Mouse (Mus musculus): Measurements from ENCODE around the gene Bcor. TPM values are rescaled to one million over a fixed set of nuclear protein-coding genes. Genes with fewer than 3 reads are reported as not detected.

The Bcor gene
- total RNA-seq, 1 experiment = 32.9 TPM

- TF ChIP-seq ZNF384 (IDR thresholded peaks at IDR 0.05; ENCODE audit: low read depth, low read length) (no peak), CHD2 (IDR thresholded peaks at IDR 0.05; ENCODE audit: low read depth, low read length) (no peak), ZC3H11A (IDR thresholded peaks at IDR 0.05; ENCODE audit: borderline replicate concordance, low read depth, low read length) (no peak), MAFK (IDR thresholded peaks at IDR 0.05; ENCODE audit: insufficient read depth, low read depth, low read length) (no peak), HCFC1 (IDR thresholded peaks at IDR 0.05; ENCODE audit: borderline replicate concordance, insufficient read depth, low read length) (no peak)
- H3K4me3 ChIP-seq (ENCODE audit: insufficient read depth in 1 of 2, low read depth in 1 of 2, low read length in 2 of 2, poor library complexity in 1 of 2, severe bottlenecking in 1 of 2) = peak overlapping the region; percentile 32 to 64; a peak in 2 of 4 replicates
- in situ Hi-C loops (cut with MboI; ENCODE audit: low sequenced_read_pairs in 2 of 2, unreplicated experiment in 2 of 2) = loop anchor here in 1 of 2 experiments (10.0 kb wide), 1 partner anchor 69 kb away; no protein-coding TSS in a partner anchor
- H3K9ac ChIP-seq (ENCODE audit: insufficient read depth, low read depth, low read length, poor library complexity, severe bottlenecking) = no peak overlapping the region
- no peak for DNase-seq (ENCODE audit: low read depth, low spot score)
- peaks cover under 1 to 22% of the 10 kb centered on the region in 2 experiments; a peak in 3 of 4 replicates for H3K4me1 ChIP-seq (ENCODE audit: control insufficient read depth in 2 of 2, insufficient read depth in 2 of 2, low read length in 2 of 2, poor library complexity in 1 of 2)
- H3K27ac ChIP-seq (ENCODE audit: insufficient read depth, low read depth, low read length, poor library complexity, severe bottlenecking) = no peak overlapping the region
- no peaks in the 10 kb centered on the region for H3K36me3 ChIP-seq (ENCODE audit: control insufficient read depth, insufficient read depth, low read length, poor library complexity, severe bottlenecking)
- no peaks in the 10 kb centered on the region for H3K9me3 ChIP-seq (ENCODE audit: control insufficient read depth, insufficient read depth, low read depth, low read length)
Observed at GRCm38 (mm10) chrX:12005181-12006030, 154.7 kb downstream of the Bcor start.

GRCm38 (mm10) chrX:12004416-12004815, 155.7 kb downstream of the Bcor start:
- Histone ChIP-seq H3K27ac (ENCODE audit: insufficient read depth, low read depth, low read length, poor library complexity, severe bottlenecking) (no peak overlapping the region), H3K9ac (ENCODE audit: insufficient read depth, low read depth, low read length, poor library complexity, severe bottlenecking) (no peak overlapping the region), H3K36me3 (ENCODE audit: control insufficient read depth, insufficient read depth, low read length, poor library complexity, severe bottlenecking) (no peaks in the 10 kb centered on the region), H3K9me3 (ENCODE audit: control insufficient read depth, insufficient read depth, low read depth, low read length) (no peaks in the 10 kb centered on the region), H3K4me1 (ENCODE audit: control insufficient read depth in 2 of 2, insufficient read depth in 2 of 2, low read length in 2 of 2, poor library complexity in 1 of 2) (peaks cover 2 to 23% of the 10 kb centered on the region in 2 experiments; a peak in 3 of 4 replicates), H3K4me3 (ENCODE audit: insufficient read depth in 1 of 2, low read depth in 1 of 2, low read length in 2 of 2, poor library complexity in 1 of 2, severe bottlenecking in 1 of 2) (no peak overlapping the region)
- no peak for DNase-seq (ENCODE audit: low read depth, low spot score)
- TF ChIP-seq HCFC1 (IDR thresholded peaks at IDR 0.05; ENCODE audit: borderline replicate concordance, insufficient read depth, low read length) (no peak), ZC3H11A (IDR thresholded peaks at IDR 0.05; ENCODE audit: borderline replicate concordance, low read depth, low read length) (no peak), MAFK (IDR thresholded peaks at IDR 0.05; ENCODE audit: insufficient read depth, low read depth, low read length) (no peak), CHD2 (IDR thresholded peaks at IDR 0.05; ENCODE audit: low read depth, low read length) (no peak), ZNF384 (IDR thresholded peaks at IDR 0.05; ENCODE audit: low read depth, low read length) (no peak)
- in situ Hi-C loops (cut with MboI; ENCODE audit: low sequenced_read_pairs in 2 of 2, unreplicated experiment in 2 of 2) = loop anchor here in 1 of 2 experiments (5.0 to 10.0 kb wide), 2 partner anchors 70 to 133 kb away; no protein-coding TSS in a partner anchor

- no peak for DNase-seq (ENCODE audit: low read depth, low spot score)
- Histone ChIP-seq H3K27ac (ENCODE audit: insufficient read depth, low read depth, low read length, poor library complexity, severe bottlenecking) (no peak overlapping the region), H3K9me3 (ENCODE audit: control insufficient read depth, insufficient read depth, low read depth, low read length) (no peaks in the 10 kb centered on the region), H3K4me3 (ENCODE audit: insufficient read depth in 1 of 2, low read depth in 1 of 2, low read length in 2 of 2, poor library complexity in 1 of 2, severe bottlenecking in 1 of 2) (no peak overlapping the region), H3K36me3 (ENCODE audit: control insufficient read depth, insufficient read depth, low read length, poor library complexity, severe bottlenecking) (no peaks in the 10 kb centered on the region), H3K4me1 (ENCODE audit: control insufficient read depth in 2 of 2, insufficient read depth in 2 of 2, low read length in 2 of 2, poor library complexity in 1 of 2) (peaks cover 2 to 22% of the 10 kb centered on the region in 2 experiments; a peak in 3 of 4 replicates), H3K9ac (ENCODE audit: insufficient read depth, low read depth, low read length, poor library complexity, severe bottlenecking) (no peak overlapping the region)
- in situ Hi-C loops (cut with MboI; ENCODE audit: low sequenced_read_pairs in 2 of 2, unreplicated experiment in 2 of 2) = loop anchor here in 1 of 2 experiments (5.0 to 10.0 kb wide), 2 partner anchors 71 to 133 kb away; no protein-coding TSS in a partner anchor
- no peak for TF ChIP-seq HCFC1 (IDR thresholded peaks at IDR 0.05; ENCODE audit: borderline replicate concordance, insufficient read depth, low read length)
- TF ChIP-seq MAFK (IDR thresholded peaks at IDR 0.05; ENCODE audit: insufficient read depth, low read depth, low read length) = no peak
- TF ChIP-seq ZNF384 (IDR thresholded peaks at IDR 0.05; ENCODE audit: low read depth, low read length) = no peak
- TF ChIP-seq CHD2 (IDR thresholded peaks at IDR 0.05; ENCODE audit: low read depth, low read length) = no peak
- no peak for TF ChIP-seq ZC3H11A (IDR thresholded peaks at IDR 0.05; ENCODE audit: borderline replicate concordance, low read depth, low read length)
Observed at GRCm38 (mm10) chrX:12003947-12004346, 156.2 kb downstream of the Bcor start.

GRCm38 (mm10) chrX:12003539-12003938, 156.6 kb downstream of the Bcor start:
- no peak overlapping the region for H3K9ac ChIP-seq (ENCODE audit: insufficient read depth, low read depth, low read length, poor library complexity, severe bottlenecking)
- H3K4me1 ChIP-seq (ENCODE audit: control insufficient read depth in 2 of 2, insufficient read depth in 2 of 2, low read length in 2 of 2, poor library complexity in 1 of 2) = peaks cover 2 to 21% of the 10 kb centered on the region in 2 experiments; a peak in 3 of 4 replicates
- no peak overlapping the region for H3K27ac ChIP-seq (ENCODE audit: insufficient read depth, low read depth, low read length, poor library complexity, severe bottlenecking)
- no peaks in the 10 kb centered on the region for H3K36me3 ChIP-seq (ENCODE audit: control insufficient read depth, insufficient read depth, low read length, poor library complexity, severe bottlenecking)
- TF ChIP-seq ZNF384 (IDR thresholded peaks at IDR 0.05; ENCODE audit: low read depth, low read length) (no peak), ZC3H11A (IDR thresholded peaks at IDR 0.05; ENCODE audit: borderline replicate concordance, low read depth, low read length) (no peak), MAFK (IDR thresholded peaks at IDR 0.05; ENCODE audit: insufficient read depth, low read depth, low read length) (no peak), CHD2 (IDR thresholded peaks at IDR 0.05; ENCODE audit: low read depth, low read length) (no peak), HCFC1 (IDR thresholded peaks at IDR 0.05; ENCODE audit: borderline replicate concordance, insufficient read depth, low read length) (no peak)
- DNase-seq (ENCODE audit: low read depth, low spot score) = no peak
- in situ Hi-C loops (cut with MboI; ENCODE audit: low sequenced_read_pairs in 2 of 2, unreplicated experiment in 2 of 2) = loop anchor here in 1 of 2 experiments (5.0 to 10.0 kb wide), 2 partner anchors 71 to 134 kb away; no protein-coding TSS in a partner anchor
- H3K9me3 ChIP-seq (ENCODE audit: control insufficient read depth, insufficient read depth, low read depth, low read length) = no peaks in the 10 kb centered on the region
- no peak overlapping the region for H3K4me3 ChIP-seq (ENCODE audit: insufficient read depth in 1 of 2, low read depth in 1 of 2, low read length in 2 of 2, poor library complexity in 1 of 2, severe bottlenecking in 1 of 2)
